Mouse (Mus musculus) C3H10T1/2 (cell line): Measurements from ENCODE around the gene Incenp. TPM values are rescaled to one million over a fixed set of nuclear protein-coding genes. Genes with fewer than 3 reads are reported as not detected.

ENCODE experiments used
- polyA plus RNA-seq, 2 experiments: library from polyadenylated mRNA; unstranded; fragments of >200 nt; fragmentation: generic; extraction: Trizol; gene quantifications; one replicate each; pipeline ENCODE4 v1.2.1; 2012; ENCODE audit warnings: missing spikeins in 2 of 2

Incenp gene
- 10 to 100 TPM; 80.6 to 94.5 TPM for polyA plus RNA-seq

GRCm38 (mm10) chr19:9899072-9899779 is at the start of gene Incenp:
Gene Incenp, minus strand, starts transcription at chr19:9899551.

GRCm38 (mm10) chr19:9847262-9847661 is 52.1 kb downstream of the Incenp start, which contains the start of gene Scgb2a2:
Gene Scgb2a2, plus strand, starts transcription at chr19:9847562.

Other genes starting within 250 kb of the Incenp start
- gene Scgb2a2, start 52.0 kb downstream of the Incenp start, polyA plus RNA-seq, result not detected
- 1,000 to 10,000 TPM; 7,725 to 8,931 TPM for gene Fth1, start 81.0 kb upstream of the Incenp start, polyA plus RNA-seq
- gene Best1, start 102.1 kb upstream of the Incenp start, polyA plus RNA-seq, result under 1 TPM in 1 of 2 experiments, not detected in 1; 0.05 TPM
- 10 to 100 TPM in 1 of 2 experiments, 1 to 10 TPM in 1; 3.3 to 37.4 TPM for gene Rab3il1, start 102.1 kb upstream of the Incenp start, polyA plus RNA-seq
- gene Fads3, start 142.0 kb upstream of the Incenp start, polyA plus RNA-seq, result 100 to 1,000 TPM in 1 of 2 experiments, 10 to 100 TPM in 1; 78.0 to 135 TPM
- gene Fads2, start 202.2 kb upstream of the Incenp start, polyA plus RNA-seq, result 10 to 100 TPM; 76.1 to 84.0 TPM